Mouse (Mus musculus) brain, embryonic 18.5 days (tissue): ENCODE measurements around the gene Rxfp1.
A peak's percentile ranks its signal among the peaks of the same experiment; 100 is the strongest.
"Not testable (repeated sequence)": the region's sequence is repeated elsewhere in the genome, so short reads cannot be mapped to it uniquely, and the experiment has no call there.

Experiments used
- DNase-seq: peaks from one replicate; pipeline ENCODE4 v3.0.0-alpha.2; 2012; ENCODE audit warnings: low read depth, low spot score

Rxfp1 gene

GRCm38 (mm10) chr3:79737780-79738179 lies at the start of gene Rxfp1:
Gene Rxfp1, minus strand, starts transcription at chr3:79737880.
- no peak for DNase-seq

GRCm38 (mm10) chr3:79784362-79784736 lies 46.7 kb upstream of the Rxfp1 start:
- no peak for DNase-seq

DNA sequence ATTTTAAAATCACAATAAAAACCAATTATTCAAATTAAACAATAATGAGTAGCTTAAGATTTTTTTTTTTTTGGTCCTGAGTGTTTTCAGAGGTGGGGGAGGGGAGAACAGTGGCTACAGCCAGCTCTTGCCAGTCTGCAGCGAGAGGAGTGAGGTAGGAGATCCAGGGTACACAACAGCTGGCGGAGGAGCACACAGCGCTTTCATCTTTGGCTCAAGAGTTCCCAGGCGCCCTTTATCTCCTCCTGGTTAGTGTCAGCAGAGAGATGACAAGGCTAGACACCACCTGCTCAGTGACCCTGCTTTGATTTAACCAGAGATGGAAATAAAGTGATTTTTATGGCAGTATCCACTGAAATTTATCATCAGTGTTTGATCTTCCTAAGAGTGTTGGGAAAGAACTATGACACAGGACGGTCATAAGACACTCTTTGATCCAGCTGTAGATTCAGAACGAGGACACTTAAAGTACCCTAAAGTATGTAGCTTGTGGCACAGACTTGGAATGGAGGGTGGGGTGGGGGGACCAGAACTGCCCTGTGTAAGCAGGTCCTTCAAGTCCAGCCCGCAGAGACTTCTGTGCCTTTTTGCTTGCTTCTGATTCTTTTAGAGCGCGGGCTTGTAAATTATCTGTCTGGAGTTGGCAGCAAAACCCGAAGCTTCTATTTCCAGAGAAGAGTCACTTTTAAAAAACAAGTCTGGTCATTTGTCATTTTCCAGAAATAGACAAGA lies 46.1 kb upstream of the Rxfp1 start:
- DNase-seq, result no peak

DNA sequence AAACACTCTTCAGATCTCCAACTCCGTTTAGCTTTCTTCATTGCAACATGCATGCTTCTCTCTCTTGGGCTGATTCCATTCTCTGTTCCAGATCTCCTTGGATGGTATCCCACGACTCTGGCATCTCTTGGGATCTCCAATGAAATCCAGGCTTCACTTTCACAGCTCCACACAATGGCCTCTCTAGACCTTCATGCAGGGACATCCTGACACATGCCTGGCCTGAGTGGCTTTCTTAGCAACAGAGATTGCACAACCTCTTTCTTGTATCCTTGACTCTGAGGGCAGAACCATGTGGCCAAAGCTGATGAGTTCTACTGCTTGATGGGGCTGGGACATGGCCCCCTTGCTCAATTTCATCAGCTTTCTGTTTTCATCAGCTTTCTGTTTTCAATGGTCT lies 35.0 kb upstream of the Rxfp1 start:
- DNase-seq, result no peak

DNA sequence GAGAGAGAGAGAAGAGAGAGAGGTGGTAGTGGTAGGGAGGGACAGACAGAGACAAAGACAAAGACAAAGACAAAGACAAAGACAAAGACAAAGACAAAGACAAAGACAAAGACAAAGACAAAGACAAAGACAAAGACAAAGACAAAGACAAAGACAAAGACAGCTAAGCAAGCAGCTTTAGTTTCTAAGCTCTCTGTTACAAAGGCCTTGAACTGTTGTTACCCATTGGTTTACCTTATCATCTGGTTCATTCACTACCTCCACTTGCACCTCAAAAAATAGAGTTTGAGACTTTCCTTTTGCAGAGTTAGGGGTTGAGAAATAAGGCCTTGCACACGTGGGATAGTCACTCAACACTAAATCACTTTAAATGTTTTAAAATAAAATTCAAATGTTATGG lies 16.1 kb upstream of the Rxfp1 start:
- no peak for DNase-seq

DNA sequence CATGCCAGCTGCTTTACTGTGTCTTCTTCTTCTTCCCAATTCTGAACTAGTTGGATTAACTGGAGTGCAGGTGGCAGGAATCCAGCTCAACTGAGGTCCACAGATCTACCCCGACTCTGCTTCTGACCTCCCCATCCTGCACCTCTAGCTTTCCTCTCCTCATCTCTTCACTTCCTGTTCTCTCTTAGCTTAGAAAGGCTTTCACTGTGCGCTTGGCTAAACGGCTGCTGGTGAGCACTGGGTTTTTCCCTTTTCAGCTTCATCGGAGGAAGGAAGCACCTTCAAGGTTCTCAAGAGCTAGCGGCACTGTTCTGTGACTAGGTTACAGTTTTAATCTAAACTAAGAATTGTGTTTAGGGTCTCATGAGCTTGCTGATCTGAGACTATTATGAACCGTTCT lies 8.9 kb upstream of the Rxfp1 start:
- DNase-seq, result no peak

- DNase-seq, result no peak
Observed at GRCm38 (mm10) chr3:79745101-79745500, 7.4 kb upstream of the Rxfp1 start.

- no peak for DNase-seq
Observed at GRCm38 (mm10) chr3:79744415-79744814, 6.7 kb upstream of the Rxfp1 start.

DNA sequence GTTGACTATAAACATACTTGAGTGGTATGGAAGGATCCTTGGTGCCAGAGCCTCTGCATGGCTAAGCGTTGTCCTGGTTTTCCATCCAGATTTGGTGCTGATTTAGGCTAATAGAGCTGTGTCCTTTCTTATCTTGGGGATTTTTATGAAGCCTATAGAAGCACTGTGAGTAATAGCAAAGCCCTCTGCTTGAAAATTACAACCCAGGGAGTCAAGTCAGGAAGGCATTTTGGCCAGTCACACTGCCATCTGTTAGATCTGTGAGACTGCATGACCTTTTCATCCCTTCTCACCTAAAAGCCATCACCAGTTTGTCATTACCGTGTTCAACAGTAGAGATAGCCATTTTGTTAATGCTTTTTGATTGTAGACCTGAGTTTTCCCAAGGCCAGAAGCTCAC lies 2.7 kb upstream of the Rxfp1 start:
- no peak for DNase-seq

- DNase-seq, result no peak
Observed at GRCm38 (mm10) chr3:79738451-79738850, 771 bp upstream of the Rxfp1 start.

DNA sequence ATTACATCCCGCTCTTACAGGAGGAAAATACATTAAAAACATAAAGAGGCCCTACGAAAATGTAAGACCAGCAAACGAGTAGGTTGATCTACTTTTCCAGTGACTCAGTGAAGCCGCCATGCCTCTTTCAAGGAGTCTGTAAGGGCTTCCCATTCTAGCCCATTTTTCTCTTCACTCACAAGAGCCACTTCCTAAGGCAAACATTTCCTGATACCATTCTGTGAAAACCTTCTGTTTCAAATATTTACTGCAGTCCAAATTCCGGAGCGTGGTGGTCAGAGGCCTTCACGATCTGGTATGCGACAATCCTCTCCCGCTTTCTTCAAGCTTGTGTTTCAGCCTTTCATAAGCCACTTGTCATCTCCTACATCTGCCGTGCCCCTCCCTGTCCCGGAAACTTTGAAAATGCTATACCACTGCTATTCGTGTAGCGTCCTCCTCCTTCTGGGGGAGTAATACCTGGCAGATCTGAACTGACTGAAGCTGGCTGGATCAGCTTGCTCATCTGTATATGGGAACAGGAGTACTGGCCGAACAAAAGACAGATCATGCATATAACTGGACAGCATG lies 11.1 kb downstream of the Rxfp1 start:
- DNase-seq, result no peak

DNA sequence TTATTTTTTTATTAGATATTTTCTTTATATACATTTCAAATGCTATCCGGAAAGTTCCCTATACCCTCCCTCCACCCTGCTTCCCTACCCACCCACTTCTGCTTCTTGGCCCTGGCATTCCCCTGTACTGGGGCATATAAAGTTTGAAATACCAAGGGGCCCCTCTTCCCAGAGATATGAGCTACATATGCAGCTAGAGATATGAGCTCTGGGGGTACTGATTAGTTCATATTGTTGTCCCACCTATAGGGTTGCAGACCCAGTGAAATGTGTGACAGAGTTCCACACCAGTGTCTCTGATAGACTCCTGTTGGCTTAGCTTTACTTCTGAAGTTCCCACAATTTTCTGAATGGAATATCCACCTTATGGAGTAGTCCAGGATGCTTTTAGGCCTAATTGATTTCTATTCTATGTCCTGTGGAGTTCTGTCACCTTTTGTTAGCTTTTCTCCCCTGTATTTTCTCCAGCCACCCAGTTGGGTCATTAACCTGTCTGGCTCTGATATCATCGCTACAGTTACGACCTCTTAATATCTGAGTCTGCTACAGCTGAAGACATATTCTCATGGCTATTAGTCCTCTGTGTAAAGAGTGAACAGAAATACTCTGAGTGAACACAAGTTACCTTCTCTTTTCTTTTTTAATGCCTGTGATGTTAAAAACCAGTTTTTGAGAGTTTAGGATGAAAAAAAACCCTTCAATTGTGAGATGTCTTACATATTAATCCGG lies 16.8 kb downstream of the Rxfp1 start:
- DNase-seq, result no peak

- DNase-seq, result no peak
Observed at GRCm38 (mm10) chr3:79706436-79706835, 31.2 kb downstream of the Rxfp1 start.

DNA sequence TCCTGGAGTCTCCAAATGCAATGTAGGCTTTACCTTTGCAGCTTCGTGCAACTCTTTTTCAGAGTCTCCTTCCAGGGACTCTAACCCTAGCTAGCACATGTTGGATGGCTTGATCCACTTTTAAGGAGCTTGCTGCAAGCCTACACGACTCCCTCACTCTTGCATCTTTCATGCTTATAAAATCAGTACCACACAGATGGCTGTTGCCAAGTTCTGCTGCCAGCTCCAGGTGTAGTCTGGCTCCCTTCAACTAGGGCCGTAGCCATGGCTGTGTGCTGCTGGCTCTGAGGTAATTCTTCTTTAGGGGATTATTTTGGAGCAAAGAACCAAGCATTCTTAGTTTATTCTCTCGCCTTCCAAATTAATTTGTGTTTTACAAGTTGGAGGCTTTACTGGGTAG lies 34.5 kb downstream of the Rxfp1 start:
- no peak for DNase-seq

DNA sequence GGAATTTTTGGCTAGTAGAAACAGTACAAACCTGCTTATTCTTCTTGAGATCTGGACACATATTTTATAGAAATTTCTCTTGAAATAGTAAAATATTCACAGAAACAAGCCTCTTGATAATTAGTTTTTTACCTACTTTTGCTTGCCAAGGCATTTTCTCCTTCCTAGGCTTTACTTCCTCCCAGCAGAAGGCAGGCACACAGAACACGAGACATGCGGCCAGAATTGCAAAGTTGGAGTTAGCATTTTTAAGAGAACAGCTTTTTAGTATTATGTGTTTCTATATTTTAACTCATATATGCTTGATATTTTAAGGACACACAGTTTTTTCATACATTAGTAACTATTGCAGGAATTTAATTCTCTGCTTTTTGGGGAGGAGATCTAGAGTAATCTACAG lies 45.7 kb downstream of the Rxfp1 start:
- peak; percentile 10 for DNase-seq

DNA sequence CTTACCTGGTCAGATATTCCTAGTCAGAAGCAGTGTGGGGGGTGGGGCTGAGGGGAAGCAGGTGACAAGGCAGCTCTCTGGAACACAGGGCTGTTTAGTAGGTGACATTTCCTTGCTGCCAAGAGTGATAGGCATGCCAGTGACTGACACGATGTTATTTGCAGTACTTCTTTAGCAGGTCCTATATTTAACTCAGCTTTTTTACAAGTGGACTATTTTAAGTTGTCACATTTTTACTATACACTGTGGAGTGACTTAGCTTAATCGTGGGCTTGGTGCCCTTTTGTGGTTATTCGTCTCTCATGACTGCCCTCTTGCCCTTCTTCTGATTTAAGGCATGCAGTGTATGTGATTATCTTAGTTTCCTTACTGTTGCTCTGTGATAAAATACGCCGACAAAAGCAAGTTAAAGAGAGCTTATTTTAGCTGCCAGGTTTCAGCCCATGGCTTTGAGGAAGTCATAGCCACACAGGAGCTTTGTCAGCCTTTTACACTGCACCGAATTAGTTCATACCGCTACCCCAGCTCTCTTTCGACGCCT lies 47.5 kb downstream of the Rxfp1 start:
- no peak for DNase-seq

- DNase-seq, result not testable (repeated sequence)
Observed at GRCm38 (mm10) chr3:79688101-79688500, 49.6 kb downstream of the Rxfp1 start.

- no peak for DNase-seq
Observed at GRCm38 (mm10) chr3:79683529-79683928, 54.2 kb downstream of the Rxfp1 start.

GRCm38 (mm10) chr3:79682351-79683132 lies 55.1 kb downstream of the Rxfp1 start:
- no peak for DNase-seq

GRCm38 (mm10) chr3:79676411-79676810 lies 61.3 kb downstream of the Rxfp1 start:
- no peak for DNase-seq

- no peak for DNase-seq
Observed at GRCm38 (mm10) chr3:79674641-79675040, 63.0 kb downstream of the Rxfp1 start.

- peak; percentile 32 for DNase-seq
Observed at GRCm38 (mm10) chr3:79673082-79673481, 64.6 kb downstream of the Rxfp1 start.
